In genomic region chr9:89940428-89940827, GRCm38 (mm10) we compare ENCODE assay signal across 21 mouse cellular contexts. TPM values are rescaled to one million over a fixed set of nuclear protein-coding genes. Genes with fewer than 3 reads are reported as not detected.
DNase-seq lines count a peak whose midpoint lies in the region; ATAC-seq and TF ChIP-seq lines count a peak whose summit lies in the region.
"Had no signal": no experiment of that assay in that cellular context is flagged by ENCODE, and none has a peak within 500 bp of the region (broad histone marks: within the 10 kb centered on the region; RNA-seq: fewer than 3 reads in every experiment).

No protein-coding gene starts in this region.

- no peak for TF ChIP-seq EP300 in lung, postnatal 0 days (IDR thresholded peaks at IDR 0.05)

- no peak for ATAC-seq in lung, postnatal 0 days
- ATAC-seq in Patski: no peak
- ATAC-seq in forebrain, embryonic 16.5 days: no peak
- ATAC-seq: forebrain, embryonic 14.5 days; hindbrain, postnatal 0 days; liver, postnatal 0 days had no signal

- H3K9ac ChIP-seq in lung, postnatal 0 days (replicated peaks; ENCODE audit: low read depth): no peak overlapping the region
- no peak overlapping the region for H3K9ac ChIP-seq in forebrain, embryonic 16.5 days (replicated peaks; ENCODE audit: low read depth, low read length)
- H3K9ac ChIP-seq: liver, postnatal 0 days; neural tube, embryonic 13.5 days; stomach, embryonic 15.5 days had no signal

- H3K9me3 ChIP-seq in lung, postnatal 0 days (ENCODE audit: low read length): no peaks in the 10 kb centered on the region
- no peaks in the 10 kb centered on the region for H3K9me3 ChIP-seq in forebrain, embryonic 16.5 days (ENCODE audit: control insufficient read depth, low read length)
- H3K9me3 ChIP-seq: heart, embryonic 10.5 days; stomach, embryonic 15.5 days had no signal

- 50% methylated on average over 1 of the region's 1 CpGs for WGBS in lung, postnatal 0 days
- WGBS in small intestine, adult 2 months: 78% methylated on average over 1 of the region's 1 CpGs
- 71% methylated on average over 1 of the region's 1 CpGs for WGBS in forebrain, embryonic 16.5 days

- peak; percentile 28 for TF ChIP-seq CTCF in lung, postnatal 0 days (IDR thresholded peaks at IDR 0.05)
- peak; percentile 18 for TF ChIP-seq CTCF in Patski (IDR thresholded peaks at IDR 0.05)
- peak; percentile 28; the same call in 1 of the 2 replicates for TF ChIP-seq CTCF in small intestine, adult 2 months (IDR thresholded peaks at IDR 0.05; ENCODE audit: extremely low read depth, insufficient read length, insufficient replicate concordance, low read depth, low read length)

- H3K27ac ChIP-seq in lung, postnatal 0 days (ENCODE audit: low read length): no peak overlapping the region
- H3K27ac ChIP-seq in small intestine, adult 2 months (ENCODE audit: insufficient read depth, low read depth, low read length): no peak overlapping the region
- H3K27ac ChIP-seq in forebrain, embryonic 16.5 days (ENCODE audit: low read length): no peak overlapping the region
- H3K27ac ChIP-seq: heart, embryonic 10.5 days; hindbrain, postnatal 0 days; kidney, postnatal 0 days; midbrain, embryonic 10.5 days; neural tube, embryonic 13.5 days; stomach, embryonic 15.5 days had no signal

- DNase-seq in kidney, postnatal 10 days: peak; percentile 19
- no peak for DNase-seq in kidney, adult 11 months
- DNase-seq in lung, postnatal 0 days (ENCODE audit: low spot score): no peak
- no peak for DNase-seq in lung, postnatal 10 days
- no peak for DNase-seq in Patski (ENCODE audit: low read depth, low spot score)
- no peak for DNase-seq in embryo, embryonic 10 days (ENCODE audit: low spot score)
- DNase-seq: adrenal gland, postnatal 10 days; cerebellum, adult 9-11 months; gastrocnemius, postnatal 10 days; heart, postnatal 36 days; left cerebral cortex, postnatal 4 days; liver, postnatal 0 days had no signal

- CTCF ChIA-PET in Patski (lab: Charles Lee): no interaction called here

- H3K4me3 ChIP-seq in lung, postnatal 0 days (ENCODE audit: low read depth, low read length): no peak overlapping the region
- H3K4me3 ChIP-seq in small intestine, adult 2 months (ENCODE audit: low read depth, low read length): no peak overlapping the region
- H3K4me3 ChIP-seq in forebrain, embryonic 16.5 days (replicated peaks; ENCODE audit: low read length): no peak overlapping the region
- H3K4me3 ChIP-seq: heart, embryonic 10.5 days; midbrain, embryonic 10.5 days; neural tube, embryonic 13.5 days; stomach, embryonic 15.5 days had no signal

- TF ChIP-seq POLR2A in small intestine, adult 2 months (IDR thresholded peaks at IDR 0.05; ENCODE audit: low read depth, low read length): no peak

- H3K36me3 ChIP-seq in lung, postnatal 0 days (ENCODE audit: insufficient read depth, low read length): no peaks in the 10 kb centered on the region
- no peaks in the 10 kb centered on the region for H3K36me3 ChIP-seq in small intestine, adult 2 months (ENCODE audit: control insufficient read depth, insufficient read depth, low read length)
- H3K36me3 ChIP-seq in forebrain, embryonic 16.5 days (ENCODE audit: control insufficient read depth, insufficient read depth): no peaks in the 10 kb centered on the region
- H3K36me3 ChIP-seq: heart, embryonic 10.5 days; midbrain, embryonic 10.5 days; neural tube, embryonic 13.5 days; stomach, embryonic 15.5 days had no signal

- H3K27me3 ChIP-seq in lung, postnatal 0 days (replicated peaks; ENCODE audit: insufficient read depth, low read length): no peaks in the 10 kb centered on the region
- H3K27me3 ChIP-seq in Patski: no peaks in the 10 kb centered on the region
- H3K27me3 ChIP-seq in small intestine, adult 2 months (ENCODE audit: control insufficient read depth, insufficient read depth, low read length): no peaks in the 10 kb centered on the region
- no peaks in the 10 kb centered on the region for H3K27me3 ChIP-seq in forebrain, embryonic 16.5 days (replicated peaks; ENCODE audit: control insufficient read depth, insufficient read depth, low read length)
- H3K27me3 ChIP-seq: neural tube, embryonic 13.5 days; stomach, embryonic 15.5 days had no signal

- in situ Hi-C loops in Patski (cut with MboI; ENCODE audit: low pct_unique_long_range_greater_than_20kb): no loop called here

- no peaks in the 10 kb centered on the region for H3K4me1 ChIP-seq in lung, postnatal 0 days (ENCODE audit: insufficient read depth, low read depth, low read length)
- H3K4me1 ChIP-seq in small intestine, adult 2 months (ENCODE audit: control insufficient read depth, insufficient read depth, insufficient read length, low read length): no peaks in the 10 kb centered on the region
- H3K4me1 ChIP-seq in forebrain, embryonic 16.5 days (replicated peaks; ENCODE audit: control insufficient read depth, insufficient read depth, low read length): no peaks in the 10 kb centered on the region
- H3K4me1 ChIP-seq: heart, embryonic 10.5 days; midbrain, embryonic 10.5 days; neural tube, embryonic 13.5 days; stomach, embryonic 15.5 days had no signal

- POLR2A ChIA-PET in Patski (lab: Charles Lee): no interaction called here

- H3K4me2 ChIP-seq in lung, postnatal 0 days (replicated peaks; ENCODE audit: low read depth, low read length): no peak overlapping the region
- H3K4me2 ChIP-seq in forebrain, embryonic 16.5 days (ENCODE audit: low read length): no peak overlapping the region
- H3K4me2 ChIP-seq: neural tube, embryonic 13.5 days; stomach, embryonic 15.5 days had no signal

RNA-seq across cellular contexts. Expression of gene Rasgrf1, which starts 30.7 kb away (rescaled TPM):
- polyA plus RNA-seq in lung, postnatal 0 days (2015; fragmentation: Nextera tagmentation; extraction: Ambion mirVana): 0.88 and 1.1 TPM in 2 replicates
- polyA plus RNA-seq in Patski (2021): not detected
- polyA plus RNA-seq in small intestine, adult 2 months (2012; rRNA removed): 0.15 and 0.17 TPM in 2 replicates
- polyA plus RNA-seq in forebrain, embryonic 16.5 days (2015; fragmentation: Nextera tagmentation; extraction: Ambion mirVana): 7.0 and 11.2 TPM in 2 replicates
